ENCODE assay signal across 9 mouse cellular contexts in genomic region chr11:5436988-5437387, GRCm38 (mm10).
"Had no signal": no experiment of that assay in that cellular context is flagged by ENCODE, and none has a peak within 500 bp of the region (broad histone marks: within the 10 kb centered on the region; RNA-seq: fewer than 3 reads in every experiment).

No protein-coding gene starts in this region.

- H3K9me3 ChIP-seq: limb, embryonic 10.5 days; liver, embryonic 15.5 days; midbrain, embryonic 13.5 days; neural tube, embryonic 12.5 days had no signal

- H3K4me2 ChIP-seq: liver, embryonic 11.5 days; liver, embryonic 15.5 days; midbrain, embryonic 13.5 days; neural tube, embryonic 12.5 days had no signal

- H3K27me3 ChIP-seq: liver, embryonic 15.5 days; midbrain, embryonic 13.5 days; neural tube, embryonic 12.5 days had no signal

- DNase-seq: kidney, adult 18-20 months; kidney, postnatal 10 days; kidney, postnatal 4 days had no signal

- H3K36me3 ChIP-seq: limb, embryonic 10.5 days; liver, embryonic 15.5 days; midbrain, embryonic 13.5 days; neural tube, embryonic 12.5 days had no signal

- ATAC-seq: midbrain, embryonic 13.5 days had no signal

- H3K4me3 ChIP-seq: left cerebral cortex, adult 2 months; limb, embryonic 10.5 days; liver, embryonic 15.5 days; midbrain, embryonic 13.5 days; neural tube, embryonic 12.5 days had no signal

- H3K27ac ChIP-seq: left cerebral cortex, adult 2 months; limb, embryonic 10.5 days; liver, embryonic 15.5 days; midbrain, embryonic 13.5 days; neural tube, embryonic 12.5 days had no signal

- H3K9ac ChIP-seq: liver, embryonic 15.5 days; midbrain, embryonic 13.5 days; neural tube, embryonic 12.5 days had no signal
